Mouse (Mus musculus) T-helper 1 cell (primary cell): ENCODE data around the gene Bmf.

Source experiments
- in situ Hi-C: fragments of 300-600 bp; cut with MboI, MseI; formaldehyde crosslinking; loops from one replicate; pipeline ENCODE4 v1.15.1; 2025; ENCODE audit warnings: high pct_unique_total_duplicates

The Bmf gene

DNA sequence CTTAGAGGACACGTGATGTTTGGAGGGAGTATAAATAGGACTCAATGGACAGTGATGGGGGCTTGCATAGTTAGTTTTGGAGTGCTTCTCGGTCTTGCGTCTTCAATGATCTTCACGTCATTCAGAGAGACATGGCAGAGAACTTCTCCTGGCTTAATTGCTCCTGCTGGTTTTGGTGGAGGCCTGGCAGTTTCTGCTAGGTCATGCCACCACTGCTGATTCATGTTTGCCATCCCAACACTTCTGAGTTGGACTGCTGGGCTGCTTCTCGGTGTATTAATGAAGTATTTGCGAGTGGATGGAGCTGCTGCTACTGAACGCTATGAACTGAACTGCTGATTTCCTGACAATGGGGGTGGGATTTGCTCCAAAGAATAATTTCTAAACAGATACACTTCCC, 68.6 kb downstream of the Bmf start:
- in situ Hi-C loops = loop anchor here (5.0 to 10.0 kb wide), 2 partner anchors 416 to 1136 kb away; partner anchors contain the start of gene Rasgrp1

DNA sequence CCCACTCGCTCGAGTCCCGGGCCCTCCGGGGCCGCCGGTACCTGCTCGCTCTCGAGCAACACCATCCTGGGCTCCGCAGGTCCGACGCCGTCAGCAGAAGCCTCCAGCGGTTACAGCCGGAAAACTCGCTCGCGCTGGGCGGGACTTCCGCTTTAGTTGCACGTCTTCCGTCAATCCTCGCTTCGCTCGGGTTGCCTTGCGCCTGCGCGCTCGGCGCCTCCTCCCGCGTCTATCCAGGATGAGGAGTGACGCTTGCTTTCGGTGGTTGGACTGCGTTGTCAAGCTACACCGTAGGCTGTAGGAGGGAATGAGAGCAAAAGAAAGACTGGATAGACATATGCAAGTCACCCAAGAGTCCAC, 70.0 kb downstream of the Bmf start, which contains the start of gene Srp14:
Gene Srp14, minus strand, starts transcription at position 162 of the 360 bp plus-strand sequence.
- in situ Hi-C loops = no loop called here

DNA sequence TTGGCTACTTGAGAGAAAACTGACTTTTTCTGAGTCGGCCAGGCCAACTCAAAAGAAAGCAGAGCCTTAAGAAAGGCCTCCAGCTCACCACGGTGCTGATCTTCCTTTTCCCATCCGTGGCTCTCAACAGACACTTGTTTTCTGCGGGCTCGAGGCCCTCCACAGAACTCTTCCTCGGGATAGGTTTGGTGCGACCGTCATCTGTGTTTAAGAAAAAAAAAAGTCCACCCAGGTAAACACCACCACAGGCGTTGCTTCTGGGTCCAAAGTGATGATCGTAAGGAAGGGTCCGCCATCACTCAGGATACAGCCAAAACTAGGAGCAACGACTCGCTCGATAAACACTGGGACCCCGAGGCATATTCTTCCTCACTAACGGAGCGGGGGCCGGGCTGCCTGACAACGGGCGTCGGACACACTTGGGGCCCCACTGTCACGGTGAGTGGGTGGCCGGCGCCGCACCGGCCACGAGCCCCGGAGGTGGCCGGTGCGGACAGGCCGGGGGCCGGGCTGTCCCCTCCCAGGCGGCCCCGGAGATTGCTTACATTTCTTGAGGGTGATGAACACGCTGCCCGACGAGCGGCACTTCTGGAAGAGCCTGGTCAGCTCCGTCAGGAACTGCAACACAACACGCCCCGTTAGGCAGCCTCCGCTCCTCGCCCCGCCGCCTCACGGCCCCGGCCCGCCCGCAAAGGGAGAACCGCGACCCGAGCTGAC, 70.5 kb downstream of the Bmf start:
- in situ Hi-C loops = no loop called here
